Mouse (Mus musculus) forebrain, embryonic 15.5 days (tissue): Measurements from ENCODE around the gene Iqch. TPM values are rescaled to one million over a fixed set of nuclear protein-coding genes. Genes with fewer than 3 reads are reported as not detected.

ENCODE experiments used
- ATAC-seq: fragments of 200-750 bp; cut with Nextera tagmentation; replicated peaks from 2 replicates; pipeline ENCODE4 v1.8.0; 2017; ENCODE audit warnings: mild to moderate bottlenecking, moderate TSS enrichment, moderate library complexity
- H3K27ac ChIP-seq: fragments of 300-500 bp; sonication (generic); replicated peaks from 2 replicates; pipeline ENCODE4 v1.5.1; 2015; ENCODE audit warnings: mild to moderate bottlenecking, inconsistent platforms
- H3K27me3 ChIP-seq: fragments of 300-500 bp; sonication (generic); 2 replicates; pipeline ENCODE4 v1.6.1; 2015; ENCODE audit warnings: inconsistent platforms
- H3K36me3 ChIP-seq: fragments of 300-500 bp; sonication (generic); 2 replicates; pipeline ENCODE4 v1.6.1; 2015; ENCODE audit warnings: mild to moderate bottlenecking, inconsistent platforms
- H3K4me1 ChIP-seq: fragments of 300-500 bp; sonication (generic); 2 replicates; pipeline ENCODE4 v1.6.1; 2015; ENCODE audit warnings: inconsistent platforms
- H3K4me2 ChIP-seq: fragments of 300-500 bp; sonication (generic); replicated peaks from 2 replicates; pipeline ENCODE4 v1.6.1; 2015; ENCODE audit warnings: mild to moderate bottlenecking, inconsistent platforms
- H3K4me3 ChIP-seq: fragments of 300-500 bp; sonication (generic); 2 replicates; pipeline ENCODE4 v1.5.1; 2015; ENCODE audit warnings: mild to moderate bottlenecking, inconsistent platforms
- H3K9ac ChIP-seq: fragments of 300-500 bp; sonication (generic); replicated peaks from 2 replicates; pipeline ENCODE4 v1.6.1; 2015; ENCODE audit warnings: mild to moderate bottlenecking, inconsistent platforms
- H3K9me3 ChIP-seq: fragments of 300-500 bp; sonication (generic); 2 replicates; pipeline ENCODE4 v1.6.1; 2016; ENCODE audit warnings: inconsistent platforms
- WGBS: fragments of 180-500 bp; shearing (Covaris S2); methylation state at CpG from one replicate; pipeline ENCODE4 v1.1.7; 2015; ENCODE audit warnings: mixed read lengths; 5-methylcytosine and 5-hydroxymethylcytosine counted together
- polyA plus RNA-seq: library from polyadenylated mRNA; unstranded; fragments of >200 nt; fragmentation: Nextera tagmentation; extraction: Ambion mirVana; gene quantifications from 2 replicates; pipeline ENCODE4 v1.2.1, GENCODE M21; 2015

Gene Iqch
- 0.13 and 0.15 TPM in 2 replicates for polyA plus RNA-seq

GRCm38 (mm10) chr9:63602043-63602939 is at the start of gene Iqch, which contains the start of gene Aagab:
Gene Iqch (minus strand): TSS chr9:63602493.
Gene Aagab (plus strand): TSS chr9:63602660.
- 1% methylated on average over 70 of the region's 70 CpGs for WGBS
- peaks cover 16% of the 10 kb centered on the region for H3K4me1 ChIP-seq
- H3K36me3 ChIP-seq = no peaks in the 10 kb centered on the region
- peak within 1 kb of the TSS; percentile 90 for H3K9ac ChIP-seq
- peak; percentile 99 for ATAC-seq
- H3K27me3 ChIP-seq = no peaks in the 10 kb centered on the region
- H3K9me3 ChIP-seq = no peaks in the 10 kb centered on the region
- H3K4me2 ChIP-seq = peak within 1 kb of the TSS; percentile 73
- H3K4me3 ChIP-seq = peak within 1 kb of the TSS; percentile 86
- H3K27ac ChIP-seq = peak within 1 kb of the TSS; percentile 63

- Histone ChIP-seq H3K27ac (no peak overlapping the region), H3K36me3 (no peaks in the 10 kb centered on the region), H3K27me3 (no peaks in the 10 kb centered on the region), H3K4me3 (no peak overlapping the region), H3K9ac (no peak overlapping the region), H3K9me3 (no peaks in the 10 kb centered on the region), H3K4me1 (peaks cover 21% of the 10 kb centered on the region), H3K4me2 (no peak overlapping the region)
- no peak for ATAC-seq
- 81% methylated on average over 11 of the region's 11 CpGs for WGBS
Measured at GRCm38 (mm10) chr9:63651594-63651993, 49.3 kb upstream of the Iqch start.

GRCm38 (mm10) chr9:63650905-63651304 is 48.6 kb upstream of the Iqch start:
- 84% methylated on average over 14 of the region's 14 CpGs for WGBS
- Histone ChIP-seq H3K27ac (no peak overlapping the region), H3K4me3 (no peak overlapping the region), H3K27me3 (no peaks in the 10 kb centered on the region), H3K9ac (no peak overlapping the region), H3K9me3 (no peaks in the 10 kb centered on the region), H3K4me2 (no peak overlapping the region), H3K36me3 (no peaks in the 10 kb centered on the region), H3K4me1 (peaks cover 21% of the 10 kb centered on the region)
- ATAC-seq = peak; percentile 30; the same call in 1 of the 2 replicates

- Histone ChIP-seq H3K9me3 (no peaks in the 10 kb centered on the region), H3K4me2 (no peak overlapping the region), H3K27me3 (no peaks in the 10 kb centered on the region), H3K4me1 (peaks cover 21% of the 10 kb centered on the region), H3K36me3 (no peaks in the 10 kb centered on the region), H3K9ac (no peak overlapping the region), H3K27ac (no peak overlapping the region), H3K4me3 (no peak overlapping the region)
- no peak for ATAC-seq
- 90% methylated on average over 8 of the region's 8 CpGs for WGBS
Measured at GRCm38 (mm10) chr9:63649841-63650545, 47.7 kb upstream of the Iqch start.

- ATAC-seq = no peak
- Histone ChIP-seq H3K27me3 (no peaks in the 10 kb centered on the region), H3K9me3 (no peaks in the 10 kb centered on the region), H3K4me3 (no peak overlapping the region), H3K9ac (no peak overlapping the region), H3K27ac (no peak overlapping the region), H3K4me2 (no peak overlapping the region), H3K4me1 (peaks cover 13% of the 10 kb centered on the region), H3K36me3 (no peaks in the 10 kb centered on the region)
- WGBS = 84% methylated on average over 9 of the region's 9 CpGs
Measured at GRCm38 (mm10) chr9:63648520-63648918, 46.2 kb upstream of the Iqch start.

GRCm38 (mm10) chr9:63647581-63648519 is 45.6 kb upstream of the Iqch start:
- Histone ChIP-seq H3K4me3 (no peak overlapping the region), H3K4me2 (no peak overlapping the region), H3K27me3 (no peaks in the 10 kb centered on the region), H3K36me3 (peaks cover 4% of the 10 kb centered on the region; the same call in 1 of the 2 replicates), H3K9me3 (no peaks in the 10 kb centered on the region), H3K27ac (no peak overlapping the region), H3K9ac (no peak overlapping the region), H3K4me1 (peaks cover 7% of the 10 kb centered on the region; the same call in 1 of the 2 replicates)
- ATAC-seq = no peak
- WGBS = 76% methylated on average over 9 of the region's 9 CpGs

GRCm38 (mm10) chr9:63645084-63645483 is 42.8 kb upstream of the Iqch start:
- no peak overlapping the region for H3K27ac ChIP-seq
- H3K4me1 ChIP-seq = no peaks in the 10 kb centered on the region
- H3K9ac ChIP-seq = no peak overlapping the region
- H3K4me2 ChIP-seq = no peak overlapping the region
- no peaks in the 10 kb centered on the region for H3K9me3 ChIP-seq
- no peak overlapping the region for H3K4me3 ChIP-seq
- no peak for ATAC-seq
- WGBS = 85% methylated on average over 8 of the region's 8 CpGs
- H3K27me3 ChIP-seq = no peaks in the 10 kb centered on the region
- H3K36me3 ChIP-seq = peaks cover 4% of the 10 kb centered on the region; the same call in 1 of the 2 replicates

GRCm38 (mm10) chr9:63644011-63644410 is 41.7 kb upstream of the Iqch start:
- Histone ChIP-seq H3K27ac (no peak overlapping the region), H3K4me1 (no peaks in the 10 kb centered on the region), H3K36me3 (peaks cover 4% of the 10 kb centered on the region; the same call in 1 of the 2 replicates), H3K27me3 (no peaks in the 10 kb centered on the region), H3K4me3 (no peak overlapping the region), H3K9me3 (no peaks in the 10 kb centered on the region), H3K4me2 (no peak overlapping the region), H3K9ac (no peak overlapping the region)
- ATAC-seq = no peak
- 95% methylated on average over 6 of the region's 6 CpGs for WGBS

- no peaks in the 10 kb centered on the region for H3K27me3 ChIP-seq
- WGBS = 91% methylated on average over 4 of the region's 4 CpGs
- no peak overlapping the region for H3K27ac ChIP-seq
- no peak overlapping the region for H3K4me2 ChIP-seq
- H3K9me3 ChIP-seq = no peaks in the 10 kb centered on the region
- H3K36me3 ChIP-seq = peaks cover 6% of the 10 kb centered on the region
- no peak overlapping the region for H3K9ac ChIP-seq
- H3K4me1 ChIP-seq = no peaks in the 10 kb centered on the region
- ATAC-seq = no peak
- H3K4me3 ChIP-seq = no peak overlapping the region
Measured at GRCm38 (mm10) chr9:63641983-63642646, 39.8 kb upstream of the Iqch start.

GRCm38 (mm10) chr9:63636113-63636512 is 33.8 kb upstream of the Iqch start:
- Histone ChIP-seq H3K9ac (no peak overlapping the region), H3K36me3 (peaks cover 4% of the 10 kb centered on the region; the same call in 1 of the 2 replicates), H3K9me3 (no peaks in the 10 kb centered on the region), H3K4me2 (no peak overlapping the region), H3K27me3 (no peaks in the 10 kb centered on the region), H3K4me3 (no peak overlapping the region), H3K4me1 (peaks cover 13% of the 10 kb centered on the region), H3K27ac (no peak overlapping the region)
- no peak for ATAC-seq
- 58% methylated on average over 7 of the region's 7 CpGs for WGBS

- H3K27ac ChIP-seq = no peak overlapping the region
- H3K9ac ChIP-seq = no peak overlapping the region
- WGBS = 48% methylated on average over 7 of the region's 7 CpGs
- ATAC-seq = no peak
- H3K36me3 ChIP-seq = peaks cover 9% of the 10 kb centered on the region; the same call in 1 of the 2 replicates
- no peaks in the 10 kb centered on the region for H3K9me3 ChIP-seq
- H3K27me3 ChIP-seq = no peaks in the 10 kb centered on the region
- H3K4me2 ChIP-seq = no peak overlapping the region
- H3K4me1 ChIP-seq = peaks cover 13% of the 10 kb centered on the region
- H3K4me3 ChIP-seq = no peak overlapping the region
Measured at GRCm38 (mm10) chr9:63633334-63633733, 31.0 kb upstream of the Iqch start.
